ENCODE assay signal across 11 mouse cellular contexts in the genomic region with DNA sequence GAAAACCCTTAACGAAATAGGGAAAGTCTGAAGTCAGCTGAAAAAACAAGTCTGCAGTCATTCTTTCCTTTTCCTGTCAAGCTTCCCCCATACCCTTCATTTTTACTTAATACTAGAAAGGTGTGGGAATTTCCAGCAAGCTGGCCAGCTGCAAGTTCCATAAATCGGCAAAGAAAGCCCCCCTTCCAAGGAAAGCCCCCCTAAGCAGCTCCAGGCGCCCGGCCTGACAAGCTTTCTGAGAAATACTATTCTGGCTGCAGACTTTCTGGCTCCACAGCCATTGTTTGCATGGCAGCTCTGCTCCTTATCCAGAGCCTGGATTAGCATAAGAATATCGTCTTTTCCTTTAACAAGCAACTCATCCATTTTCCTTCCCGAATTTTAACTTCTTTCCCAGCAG. TPM values are rescaled to one million over a fixed set of nuclear protein-coding genes. Genes with fewer than 3 reads are reported as not detected.
A peak's percentile ranks its signal among the peaks of the same experiment; 100 is the strongest.
DNase-seq lines count a peak whose midpoint lies in the region; ATAC-seq lines count a peak whose summit lies in the region.
"Had no signal": no experiment of that assay in that cellular context is flagged by ENCODE, and none has a peak within 500 bp of the region (broad histone marks: within the 10 kb centered on the region; RNA-seq: fewer than 3 reads in every experiment).

No protein-coding gene starts in this region.

- no peaks in the 10 kb centered on the region for H3K9me3 ChIP-seq in heart, embryonic 14.5 days (ENCODE audit: control insufficient read depth, low read length)
- H3K9me3 ChIP-seq in hindbrain, embryonic 10.5 days = no peaks in the 10 kb centered on the region
- H3K9me3 ChIP-seq in midbrain, embryonic 15.5 days = no peaks in the 10 kb centered on the region

- peaks cover 2 to 35% of the 10 kb centered on the region in 2 experiments; a peak in 3 of 4 replicates for H3K4me1 ChIP-seq in heart, embryonic 14.5 days (ENCODE audit: control insufficient read depth in 2 of 2, insufficient read depth in 2 of 2, low read length in 2 of 2)
- H3K4me1 ChIP-seq in hindbrain, embryonic 10.5 days (replicated peaks) = peaks cover 34% of the 10 kb centered on the region
- peaks cover 13% of the 10 kb centered on the region for H3K4me1 ChIP-seq in midbrain, embryonic 15.5 days

- no peak overlapping the region for H3K4me2 ChIP-seq in heart, embryonic 14.5 days (ENCODE audit: low read length)
- H3K4me2 ChIP-seq in midbrain, embryonic 15.5 days = peak overlapping the region; percentile 27

- no peak for DNase-seq in heart, adult 9 months (ENCODE audit: low spot score in 2 of 2)
- DNase-seq in embryo, embryonic 10 days (ENCODE audit: low spot score) = peak; percentile 52
- DNase-seq in hindbrain, embryonic 10.5 days (ENCODE audit: low spot score) = peak; percentile 45
- DNase-seq in lung, postnatal 10 days = no peak
- no peak for DNase-seq in cerebellum, adult 8-10 months
- DNase-seq: adrenal gland, adult 2 months; kidney, postnatal 14 days; thymus, postnatal 4 days had no signal

- no peak overlapping the region for H3K4me3 ChIP-seq in heart, embryonic 14.5 days (ENCODE audit: control insufficient read depth in 1 of 2, insufficient read depth in 1 of 2, low read depth in 1 of 2, low read length in 2 of 2)
- no peak overlapping the region for H3K4me3 ChIP-seq in hindbrain, embryonic 10.5 days
- H3K4me3 ChIP-seq in midbrain, embryonic 15.5 days = no peak overlapping the region

- no peak for ATAC-seq in heart, embryonic 14.5 days (ENCODE audit: insufficient number of reproducible peaks, insufficient read depth, low FRiP score, low read depth)
- peak; percentile 61 for ATAC-seq in midbrain, embryonic 15.5 days (replicated peaks)
- no peak for ATAC-seq in granulocyte monocyte progenitor cell, adult 5-6 weeks (replicated peaks; ENCODE audit: poor library complexity, severe bottlenecking)

- H3K27ac ChIP-seq in heart, embryonic 14.5 days (replicated peaks in 1 of 2; ENCODE audit: control insufficient read depth in 1 of 2, insufficient read depth in 1 of 2, low read depth in 2 of 2, low read length in 2 of 2) = peak overlapping the region; percentile 36 to 74
- peak overlapping the region; percentile 70 for H3K27ac ChIP-seq in hindbrain, embryonic 10.5 days
- peak overlapping the region; percentile 71 for H3K27ac ChIP-seq in midbrain, embryonic 15.5 days

- H3K36me3 ChIP-seq in heart, embryonic 14.5 days (ENCODE audit: control insufficient read depth, insufficient read depth, low read length) = peaks cover 35% of the 10 kb centered on the region
- peaks cover 48% of the 10 kb centered on the region for H3K36me3 ChIP-seq in hindbrain, embryonic 10.5 days
- H3K36me3 ChIP-seq in midbrain, embryonic 15.5 days (replicated peaks) = no peaks in the 10 kb centered on the region

- 29% methylated on average over 6 of the region's 6 CpGs for WGBS in heart, embryonic 14.5 days
- 24% methylated on average over 6 of the region's 6 CpGs for WGBS in hindbrain, embryonic 10.5 days
- WGBS in midbrain, embryonic 15.5 days = 4% methylated on average over 6 of the region's 6 CpGs

- H3K9ac ChIP-seq in heart, embryonic 14.5 days (ENCODE audit: low read length) = no peak overlapping the region
- no peak overlapping the region for H3K9ac ChIP-seq in midbrain, embryonic 15.5 days

- H3K27me3 ChIP-seq in heart, embryonic 14.5 days (ENCODE audit: control insufficient read depth, insufficient read depth, low read length) = no peaks in the 10 kb centered on the region
- H3K27me3 ChIP-seq in hindbrain, embryonic 10.5 days (ENCODE audit: insufficient read depth, poor library complexity, severe bottlenecking) = no peaks in the 10 kb centered on the region
- H3K27me3 ChIP-seq in midbrain, embryonic 15.5 days (replicated peaks) = no peaks in the 10 kb centered on the region

RNA-seq across cellular contexts. Expression of gene Bmpr1a, which starts 49.5 kb away (rescaled TPM):
- polyA plus RNA-seq in heart, embryonic 14.5 days (2014; fragmentation: Nextera tagmentation; extraction: Ambion mirVana) = 44.2 and 49.0 TPM in 2 replicates
- polyA plus RNA-seq in hindbrain, embryonic 10.5 days (2016; fragmentation: Nextera tagmentation; extraction: Ambion mirVana) = 31.6 and 42.8 TPM in 2 replicates
- 15.2 and 17.5 TPM in 2 replicates for polyA plus RNA-seq in midbrain, embryonic 15.5 days (2015; fragmentation: Nextera tagmentation; extraction: Ambion mirVana)
- total RNA-seq in granulocyte monocyte progenitor cell, adult 5-6 weeks (2014; fragmentation: Nextera tagmentation) = not detected in 2 replicates
- total RNA-seq in granulocyte monocyte progenitor cell, adult 5-6 weeks (2017) = 0.04 and 0.46 TPM in 2 replicates

Comparison
In these comparisons a context has a peak if more than half of its experiments do, and no peak if none do; other contexts are left out.
1. DNase-seq: peak in embryo, embryonic 10 days (single experiment) and hindbrain, embryonic 10.5 days (single experiment); none in heart, adult 9 months (0 of 2), lung, postnatal 10 days (single experiment) and cerebellum, adult 8-10 months (single experiment).
2. Peak in every context shown above with its lines, with median percentiles within 50 percentile points of each other: H3K27ac ChIP-seq.